Mouse (Mus musculus) urinary bladder, postnatal 4 days (tissue): ENCODE measurements at regions not wholly inside any gene's neighbourhood (a gene's known extent, or its start where the extent isn't known, plus 50 kb on each side); places are given as distances from the start of the nearest gene placed in this dataset.

Experiments used
- DNase-seq, 2 experiments: peaks; one replicate each; pipeline ENCODE4 v3.0.0; 2021 to 2022; ENCODE audit warnings: low spot score in 2 of 2

- no peak for DNase-seq
These were observed 544.3 kb downstream of the Nfib start for GRCm38 (mm10) chr4:82161232-82161631.

GRCm38 (mm10) chr4:82160233-82160632 is 545.3 kb downstream of the Nfib start:
- no peak for DNase-seq

GRCm38 (mm10) chr4:82155642-82156320 is 549.8 kb downstream of the Nfib start:
- DNase-seq = no peak

GRCm38 (mm10) chr4:82154021-82154555 is 551.5 kb downstream of the Nfib start:
- no peak for DNase-seq

GRCm38 (mm10) chr4:82153604-82154003 is 551.9 kb downstream of the Nfib start:
- no peak for DNase-seq

GRCm38 (mm10) chr4:82149957-82150356 is 555.6 kb downstream of the Nfib start:
- no peak for DNase-seq

- no peak for DNase-seq
These were observed 557.2 kb downstream of the Nfib start for GRCm38 (mm10) chr4:82148129-82149064.

- no peak for DNase-seq
These were observed 563.2 kb downstream of the Nfib start for GRCm38 (mm10) chr4:82142391-82142790.

GRCm38 (mm10) chr4:82139806-82140205 is 565.7 kb downstream of the Nfib start:
- DNase-seq = no peak

GRCm38 (mm10) chr4:82139016-82139415 is 566.5 kb downstream of the Nfib start:
- no peak for DNase-seq

- no peak for DNase-seq
These were observed 572.7 kb downstream of the Nfib start for GRCm38 (mm10) chr4:82132851-82133250.

GRCm38 (mm10) chr4:82132326-82132725 is 573.2 kb downstream of the Nfib start:
- no peak for DNase-seq

- DNase-seq = no peak
These were observed 576.1 kb downstream of the Nfib start for GRCm38 (mm10) chr4:82129471-82129870.

GRCm38 (mm10) chr4:82123733-82124132 is 581.8 kb downstream of the Nfib start:
- no peak for DNase-seq

- DNase-seq = no peak
These were observed 582.4 kb downstream of the Nfib start for GRCm38 (mm10) chr4:82123101-82123500.

GRCm38 (mm10) chr4:82120796-82121195 is 584.8 kb downstream of the Nfib start:
- no peak for DNase-seq

GRCm38 (mm10) chr4:82120326-82120725 is 585.2 kb downstream of the Nfib start:
- DNase-seq = no peak

GRCm38 (mm10) chr4:82101837-82102236 is 603.7 kb downstream of the Nfib start:
- DNase-seq = no peak

GRCm38 (mm10) chr4:82099970-82100368 is 605.6 kb downstream of the Nfib start:
- no peak for DNase-seq

- no peak for DNase-seq
These were observed 606.3 kb downstream of the Nfib start for GRCm38 (mm10) chr4:82098986-82099969.
